Mouse (Mus musculus): ENCODE results near the gene Arih1.

DNA sequence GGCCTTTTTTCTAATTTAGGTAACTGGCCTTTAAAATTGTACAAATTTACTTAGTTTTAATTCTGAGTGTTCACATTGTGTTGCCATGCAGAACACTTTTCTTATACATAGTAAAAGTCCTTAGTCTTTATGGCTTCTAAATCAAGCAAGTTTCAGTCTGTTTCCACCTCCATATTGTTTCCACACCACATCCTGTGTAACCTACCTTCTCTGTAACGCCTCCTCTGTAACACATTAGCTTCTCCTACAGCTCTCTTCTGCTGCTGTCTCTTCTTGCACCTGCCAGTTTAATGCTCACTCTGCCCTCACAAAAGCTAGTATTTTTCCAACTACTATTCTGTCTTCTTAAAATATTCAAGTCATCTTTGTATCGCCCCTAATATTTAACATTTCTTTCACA, 54.8 kb downstream of the Arih1 start:
- TF ChIP-seq POLR2A (IDR thresholded peaks at IDR 0.05; ENCODE audit: control insufficient read depth, low read depth, low read length) (no peak), CTCF (IDR thresholded peaks at IDR 0.05; ENCODE audit: control insufficient read depth, insufficient read depth, insufficient replicate concordance, low read depth, low read length) (no peak)
